11 mouse cellular contexts compared by ENCODE assay signal in genomic region chr9:21266889-21267288, GRCm38 (mm10). TPM values are rescaled to one million over a fixed set of nuclear protein-coding genes. Genes with fewer than 3 reads are reported as not detected.
DNase-seq lines count a peak whose midpoint lies in the region; ATAC-seq and TF ChIP-seq lines count a peak whose summit lies in the region.
"Had no signal": no experiment of that assay in that cellular context is flagged by ENCODE, and none has a peak within 500 bp of the region (broad histone marks: within the 10 kb centered on the region; RNA-seq: fewer than 3 reads in every experiment).

No protein-coding gene starts in this region.

- no peak for TF ChIP-seq CTCF in cerebellum, adult 2 months (IDR thresholded peaks at IDR 0.05; ENCODE audit: borderline replicate concordance, insufficient read depth, low read depth, low read length)
- no peak for TF ChIP-seq CTCF in liver, postnatal 0 days (IDR thresholded peaks at IDR 0.05; ENCODE audit: low read depth)

- H3K4me2 ChIP-seq in hindbrain, embryonic 14.5 days (replicated peaks), result 0 out of 2 replicates have a peak overlapping the region, but pooled peaks have one; percentile 65
- no peak overlapping the region for H3K4me2 ChIP-seq in hindbrain, embryonic 12.5 days (replicated peaks)
- peak overlapping the region; percentile 82; the same call in 1 of the 2 replicates for H3K4me2 ChIP-seq in embryonic facial prominence, embryonic 13.5 days
- peak overlapping the region; percentile 72 for H3K4me2 ChIP-seq in liver, postnatal 0 days (ENCODE audit: low read depth, low read length)

- DNase-seq in cerebellum, adult 2 months, result no peak
- no peak for DNase-seq in cerebellum, adult 8-10 months
- DNase-seq in hindbrain, embryonic 14.5 days (ENCODE audit: low spot score), result no peak
- no peak for DNase-seq in liver, postnatal 0 days
- no peak for DNase-seq in yolk sac, embryonic 10.5 days (ENCODE audit: low spot score)
- DNase-seq in adrenal gland, adult 18-20 months (ENCODE audit: low spot score in 2 of 2), result no peak
- DNase-seq: cerebellum, postnatal 36 days had no signal

- TF ChIP-seq EP300 in liver, postnatal 0 days (IDR thresholded peaks at IDR 0.05; ENCODE audit: low read depth), result no peak

- H3K4me3 ChIP-seq in cerebellum, adult 2 months (replicated peaks; ENCODE audit: insufficient read depth, low read depth, low read length), result peak overlapping the region; percentile 37
- H3K4me3 ChIP-seq in hindbrain, embryonic 14.5 days (replicated peaks; ENCODE audit: low read length), result no peak overlapping the region
- H3K4me3 ChIP-seq in hindbrain, embryonic 12.5 days, result no peak overlapping the region
- H3K4me3 ChIP-seq in embryonic facial prominence, embryonic 13.5 days, result no peak overlapping the region
- peak overlapping the region; percentile 94 for H3K4me3 ChIP-seq in liver, postnatal 0 days (ENCODE audit: low read depth, low read length)

- no peaks in the 10 kb centered on the region for H3K9me3 ChIP-seq in hindbrain, embryonic 14.5 days (ENCODE audit: control insufficient read depth, low read length)
- no peaks in the 10 kb centered on the region for H3K9me3 ChIP-seq in hindbrain, embryonic 12.5 days (replicated peaks)
- H3K9me3 ChIP-seq in embryonic facial prominence, embryonic 13.5 days, result no peaks in the 10 kb centered on the region
- no peaks in the 10 kb centered on the region for H3K9me3 ChIP-seq in liver, postnatal 0 days (ENCODE audit: low read length)

- 68% methylated on average over 5 of the region's 5 CpGs for WGBS in cerebellum, adult 2 months
- WGBS in hindbrain, embryonic 14.5 days, result 95% methylated on average over 5 of the region's 5 CpGs
- 94% methylated on average over 5 of the region's 5 CpGs for WGBS in hindbrain, embryonic 12.5 days
- 88% methylated on average over 5 of the region's 5 CpGs for WGBS in embryonic facial prominence, embryonic 13.5 days
- 85% methylated on average over 5 of the region's 5 CpGs for WGBS in liver, postnatal 0 days (ENCODE audit: insufficient replicate concordance)

- TF ChIP-seq POLR2A in cerebellum, adult 2 months (IDR thresholded peaks at IDR 0.05; ENCODE audit: borderline replicate concordance, insufficient read depth, low read length), result no peak

- no peak overlapping the region for H3K9ac ChIP-seq in hindbrain, embryonic 14.5 days
- H3K9ac ChIP-seq in hindbrain, embryonic 12.5 days, result no peak overlapping the region
- H3K9ac ChIP-seq in embryonic facial prominence, embryonic 13.5 days, result 0 out of 2 replicates have a peak overlapping the region, but pooled peaks have one; percentile 1
- peak overlapping the region; percentile 89; the same call in 1 of the 2 replicates for H3K9ac ChIP-seq in liver, postnatal 0 days (replicated peaks)

- no peaks in the 10 kb centered on the region for H3K27me3 ChIP-seq in cerebellum, adult 2 months (ENCODE audit: control insufficient read depth, insufficient read depth, low read length)
- no peaks in the 10 kb centered on the region for H3K27me3 ChIP-seq in hindbrain, embryonic 14.5 days (ENCODE audit: control insufficient read depth, insufficient read depth, low read length)
- no peaks in the 10 kb centered on the region for H3K27me3 ChIP-seq in hindbrain, embryonic 12.5 days
- H3K27me3 ChIP-seq in embryonic facial prominence, embryonic 13.5 days, result no peaks in the 10 kb centered on the region
- no peaks in the 10 kb centered on the region for H3K27me3 ChIP-seq in liver, postnatal 0 days (ENCODE audit: insufficient read depth, low read length)
- H3K27me3 ChIP-seq: Patski had no signal

- peaks cover 8% of the 10 kb centered on the region for H3K4me1 ChIP-seq in cerebellum, adult 2 months (ENCODE audit: control insufficient read depth, insufficient read depth, low read length)
- peaks cover 16% of the 10 kb centered on the region for H3K4me1 ChIP-seq in hindbrain, embryonic 14.5 days (replicated peaks; ENCODE audit: control insufficient read depth, insufficient read depth, low read length)
- peaks cover 19% of the 10 kb centered on the region for H3K4me1 ChIP-seq in hindbrain, embryonic 12.5 days
- peaks cover 22% of the 10 kb centered on the region for H3K4me1 ChIP-seq in embryonic facial prominence, embryonic 13.5 days
- peaks cover 30% of the 10 kb centered on the region for H3K4me1 ChIP-seq in liver, postnatal 0 days (ENCODE audit: insufficient read depth)

- no peak overlapping the region for H3K27ac ChIP-seq in cerebellum, adult 2 months (ENCODE audit: insufficient read depth, low read length)
- no peak overlapping the region for H3K27ac ChIP-seq in hindbrain, embryonic 14.5 days
- no peak overlapping the region for H3K27ac ChIP-seq in hindbrain, embryonic 12.5 days
- no peak overlapping the region for H3K27ac ChIP-seq in embryonic facial prominence, embryonic 13.5 days
- H3K27ac ChIP-seq in liver, postnatal 0 days (ENCODE audit: low read depth), result peak overlapping the region; percentile 97; the same call in 1 of the 2 replicates
- H3K27ac ChIP-seq: macrophage had no signal

- H3K36me3 ChIP-seq in hindbrain, embryonic 14.5 days (replicated peaks; ENCODE audit: control insufficient read depth, insufficient read depth), result peaks cover 44% of the 10 kb centered on the region
- peaks cover 47% of the 10 kb centered on the region for H3K36me3 ChIP-seq in hindbrain, embryonic 12.5 days
- H3K36me3 ChIP-seq in embryonic facial prominence, embryonic 13.5 days, result peaks cover 48% of the 10 kb centered on the region
- H3K36me3 ChIP-seq in liver, postnatal 0 days (replicated peaks; ENCODE audit: insufficient read depth, low read length), result peaks cover 53% of the 10 kb centered on the region

- ATAC-seq in hindbrain, embryonic 14.5 days (ENCODE audit: low FRiP score), result no peak
- no peak for ATAC-seq in hindbrain, embryonic 12.5 days (ENCODE audit: low FRiP score)
- ATAC-seq in embryonic facial prominence, embryonic 13.5 days (ENCODE audit: insufficient number of reproducible peaks, insufficient read depth, low FRiP score, low TSS enrichment, low read depth), result no peak
- ATAC-seq in liver, postnatal 0 days, result no peak
- ATAC-seq: Patski had no signal

RNA-seq across cellular contexts. Expression of gene Atg4d, which starts 1.8 kb away (rescaled TPM):
- 70.9 and 72.4 TPM in 2 replicates for polyA plus RNA-seq in cerebellum, adult 2 months (2012; rRNA removed)
- polyA plus RNA-seq in hindbrain, embryonic 14.5 days (2014; fragmentation: Nextera tagmentation; extraction: Ambion mirVana), result 38.1 and 46.9 TPM in 2 replicates
- 43.4 and 46.8 TPM in 2 replicates for polyA plus RNA-seq in hindbrain, embryonic 12.5 days (2016; fragmentation: Nextera tagmentation; extraction: Ambion mirVana)
- polyA plus RNA-seq in embryonic facial prominence, embryonic 13.5 days (2015; fragmentation: Nextera tagmentation; extraction: Ambion mirVana), result 33.3 and 35.4 TPM in 2 replicates
- 49.3 and 51.2 TPM in 2 replicates for polyA plus RNA-seq in liver, postnatal 0 days (2015; fragmentation: Nextera tagmentation; extraction: Ambion mirVana)
- total RNA-seq in adrenal gland, adult 18-20 months (2021), result 10 to 100 TPM; 39.9 to 52.6 TPM

RNA-seq across cellular contexts. Expression of gene S1pr5, which starts 18.6 kb away (rescaled TPM):
- polyA plus RNA-seq in cerebellum, adult 2 months (2012; rRNA removed), result 40.8 and 44.6 TPM in 2 replicates
- polyA plus RNA-seq in hindbrain, embryonic 14.5 days (2014; fragmentation: Nextera tagmentation; extraction: Ambion mirVana), result 3.9 and 4.1 TPM in 2 replicates
- 1.5 and 1.9 TPM in 2 replicates for polyA plus RNA-seq in hindbrain, embryonic 12.5 days (2016; fragmentation: Nextera tagmentation; extraction: Ambion mirVana)
- 0.21 and 0.58 TPM in 2 replicates for polyA plus RNA-seq in embryonic facial prominence, embryonic 13.5 days (2015; fragmentation: Nextera tagmentation; extraction: Ambion mirVana)
- polyA plus RNA-seq in liver, postnatal 0 days (2015; fragmentation: Nextera tagmentation; extraction: Ambion mirVana), result 0.08 and 0.17 TPM in 2 replicates
- 1 to 10 TPM in 1 of 2 experiments, under 1 TPM in 1; 0.50 to 1.0 TPM for total RNA-seq in adrenal gland, adult 18-20 months (2021)
- polyA plus RNA-seq: macrophage, Patski had no signal

RNA-seq across cellular contexts. Expression of gene Kri1, which starts 20.9 kb away (rescaled TPM):
- 46.8 and 48.2 TPM in 2 replicates for polyA plus RNA-seq in cerebellum, adult 2 months (2012; rRNA removed)
- 11.2 and 15.6 TPM in 2 replicates for polyA plus RNA-seq in hindbrain, embryonic 14.5 days (2014; fragmentation: Nextera tagmentation; extraction: Ambion mirVana)
- polyA plus RNA-seq in hindbrain, embryonic 12.5 days (2016; fragmentation: Nextera tagmentation; extraction: Ambion mirVana), result 18.1 and 23.6 TPM in 2 replicates
- 16.8 and 19.2 TPM in 2 replicates for polyA plus RNA-seq in embryonic facial prominence, embryonic 13.5 days (2015; fragmentation: Nextera tagmentation; extraction: Ambion mirVana)
- 4.7 and 5.3 TPM in 2 replicates for polyA plus RNA-seq in liver, postnatal 0 days (2015; fragmentation: Nextera tagmentation; extraction: Ambion mirVana)
- 10 to 100 TPM; 31.1 to 34.9 TPM for total RNA-seq in adrenal gland, adult 18-20 months (2021)

RNA-seq across cellular contexts. Expression of gene Cdkn2d, which starts 24.3 kb away (rescaled TPM):
- 76.6 and 88.6 TPM in 2 replicates for polyA plus RNA-seq in cerebellum, adult 2 months (2012; rRNA removed)
- polyA plus RNA-seq in hindbrain, embryonic 14.5 days (2014; fragmentation: Nextera tagmentation; extraction: Ambion mirVana), result 107 and 112 TPM in 2 replicates
- 72.0 and 72.7 TPM in 2 replicates for polyA plus RNA-seq in hindbrain, embryonic 12.5 days (2016; fragmentation: Nextera tagmentation; extraction: Ambion mirVana)
- polyA plus RNA-seq in embryonic facial prominence, embryonic 13.5 days (2015; fragmentation: Nextera tagmentation; extraction: Ambion mirVana), result 52.1 and 56.2 TPM in 2 replicates
- 74.3 and 76.6 TPM in 2 replicates for polyA plus RNA-seq in liver, postnatal 0 days (2015; fragmentation: Nextera tagmentation; extraction: Ambion mirVana)
- 10 to 100 TPM in 1 of 2 experiments, 1 to 10 TPM in 1; 9.1 to 11.8 TPM for total RNA-seq in adrenal gland, adult 18-20 months (2021)

RNA-seq across cellular contexts. Expression of gene Keap1, which starts 27.7 kb away (rescaled TPM):
- polyA plus RNA-seq in cerebellum, adult 2 months (2012; rRNA removed), result 60.5 and 63.1 TPM in 2 replicates
- polyA plus RNA-seq in hindbrain, embryonic 14.5 days (2014; fragmentation: Nextera tagmentation; extraction: Ambion mirVana), result 39.3 and 43.6 TPM in 2 replicates
- polyA plus RNA-seq in hindbrain, embryonic 12.5 days (2016; fragmentation: Nextera tagmentation; extraction: Ambion mirVana), result 54.8 and 55.6 TPM in 2 replicates
- polyA plus RNA-seq in embryonic facial prominence, embryonic 13.5 days (2015; fragmentation: Nextera tagmentation; extraction: Ambion mirVana), result 65.2 and 70.7 TPM in 2 replicates
- 22.9 and 26.5 TPM in 2 replicates for polyA plus RNA-seq in liver, postnatal 0 days (2015; fragmentation: Nextera tagmentation; extraction: Ambion mirVana)
- total RNA-seq in adrenal gland, adult 18-20 months (2021), result 10 to 100 TPM; 44.9 to 51.2 TPM

Comparison
In these comparisons a context has a peak if more than half of its experiments do, and no peak if none do; other contexts are left out.
1. H3K4me3 ChIP-seq: peak in cerebellum, adult 2 months (single experiment) and liver, postnatal 0 days (single experiment); none in hindbrain, embryonic 14.5 days (single experiment), hindbrain, embryonic 12.5 days (single experiment) and embryonic facial prominence, embryonic 13.5 days (single experiment).
2. H3K9ac ChIP-seq: peak in embryonic facial prominence, embryonic 13.5 days (single experiment) and liver, postnatal 0 days (single experiment); none in hindbrain, embryonic 14.5 days (single experiment) and hindbrain, embryonic 12.5 days (single experiment).